ENCODE assay signal across 15 mouse cellular contexts in the genomic region with DNA sequence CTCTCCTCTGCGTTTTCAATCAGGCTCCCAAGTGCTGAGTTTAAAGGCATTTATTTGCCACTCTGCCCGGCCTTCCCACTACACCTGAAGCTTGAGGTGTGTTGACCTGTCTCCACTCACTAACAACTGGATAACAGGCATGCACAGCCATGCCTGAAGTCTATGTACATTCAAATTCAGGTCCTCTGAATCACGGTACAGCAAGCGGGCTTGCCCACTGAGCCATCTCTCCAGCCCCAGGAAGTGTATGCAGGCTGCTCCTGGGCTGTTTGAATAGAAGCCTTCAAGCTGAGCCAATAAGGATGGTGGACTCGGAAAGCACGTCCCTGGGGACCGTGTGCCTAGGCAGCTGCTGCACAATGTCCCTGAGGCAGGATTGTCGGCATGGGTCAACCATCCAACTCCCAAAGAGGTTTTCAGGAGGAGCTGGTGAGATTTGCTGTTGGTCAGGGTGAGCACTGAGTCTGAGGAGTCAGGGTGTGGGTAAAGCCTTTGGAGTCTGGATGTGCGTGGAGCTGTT. TPM values are rescaled to one million over a fixed set of nuclear protein-coding genes. Genes with fewer than 3 reads are reported as not detected.
A peak's percentile ranks its signal among the peaks of the same experiment; 100 is the strongest.
DNase-seq lines count a peak whose midpoint lies in the region; ATAC-seq lines count a peak whose summit lies in the region.
"Had no signal": no experiment of that assay in that cellular context is flagged by ENCODE, and none has a peak within 500 bp of the region (broad histone marks: within the 10 kb centered on the region; RNA-seq: fewer than 3 reads in every experiment).

No protein-coding gene starts in this region.

- no peak overlapping the region for H3K4me3 ChIP-seq in heart, embryonic 16.5 days (ENCODE audit: low read length)
- H3K4me3 ChIP-seq in heart, embryonic 10.5 days: no peak overlapping the region
- 0 out of 2 replicates have a peak overlapping the region, but pooled peaks have one; percentile 6 for H3K4me3 ChIP-seq in liver, embryonic 16.5 days (ENCODE audit: low read depth, low read length)
- H3K4me3 ChIP-seq in liver, embryonic 11.5 days (ENCODE audit: low read depth, low read length): no peak overlapping the region
- no peak overlapping the region for H3K4me3 ChIP-seq in embryonic facial prominence, embryonic 13.5 days
- H3K4me3 ChIP-seq: heart, embryonic 12.5 days; kidney, embryonic 15.5 days; lung, embryonic 15.5 days had no signal

- H3K4me1 ChIP-seq in heart, embryonic 16.5 days (ENCODE audit: control insufficient read depth, insufficient read depth, low read length): peaks cover 43% of the 10 kb centered on the region
- H3K4me1 ChIP-seq in heart, embryonic 10.5 days: peaks cover 48% of the 10 kb centered on the region
- H3K4me1 ChIP-seq in liver, embryonic 16.5 days (ENCODE audit: control insufficient read depth, low read depth, low read length): peaks cover 43% of the 10 kb centered on the region
- peaks cover 22% of the 10 kb centered on the region for H3K4me1 ChIP-seq in liver, embryonic 11.5 days (replicated peaks; ENCODE audit: control insufficient read depth, insufficient read depth, low read length)
- H3K4me1 ChIP-seq in embryonic facial prominence, embryonic 13.5 days: peaks cover 28% of the 10 kb centered on the region

- WGBS in heart, embryonic 16.5 days: 55% methylated on average over 9 of the region's 9 CpGs
- 60% methylated on average over 9 of the region's 9 CpGs for WGBS in heart, embryonic 10.5 days
- 39% methylated on average over 9 of the region's 9 CpGs for WGBS in liver, embryonic 16.5 days (ENCODE audit: insufficient replicate concordance)
- WGBS in liver, embryonic 11.5 days: 56% methylated on average over 9 of the region's 9 CpGs
- WGBS in embryonic facial prominence, embryonic 13.5 days: 50% methylated on average over 9 of the region's 9 CpGs

- H3K27ac ChIP-seq in heart, embryonic 16.5 days (ENCODE audit: low read length): peak overlapping the region; percentile 54
- H3K27ac ChIP-seq in heart, embryonic 10.5 days: no peak overlapping the region
- no peak overlapping the region for H3K27ac ChIP-seq in liver, embryonic 16.5 days (ENCODE audit: low read length)
- H3K27ac ChIP-seq in liver, embryonic 11.5 days (ENCODE audit: low read depth, low read length): no peak overlapping the region
- H3K27ac ChIP-seq in embryonic facial prominence, embryonic 13.5 days: peak overlapping the region; percentile 13; the same call in 1 of the 2 replicates
- H3K27ac ChIP-seq: kidney, embryonic 15.5 days; lung, embryonic 15.5 days had no signal

- H3K4me2 ChIP-seq in heart, embryonic 16.5 days (ENCODE audit: low read depth, low read length): no peak overlapping the region
- H3K4me2 ChIP-seq in liver, embryonic 16.5 days (ENCODE audit: low read depth, low read length): 0 out of 2 replicates have a peak overlapping the region, but pooled peaks have one; percentile 9
- no peak overlapping the region for H3K4me2 ChIP-seq in liver, embryonic 11.5 days
- no peak overlapping the region for H3K4me2 ChIP-seq in embryonic facial prominence, embryonic 13.5 days
- H3K4me2 ChIP-seq: heart, embryonic 12.5 days; kidney, embryonic 15.5 days; lung, embryonic 15.5 days had no signal

- no peak for ATAC-seq in heart, embryonic 16.5 days (replicated peaks; ENCODE audit: extremely low read depth, insufficient read depth, low FRiP score)
- ATAC-seq in liver, embryonic 16.5 days (ENCODE audit: low read depth): no peak
- ATAC-seq in liver, embryonic 11.5 days (replicated peaks; ENCODE audit: low FRiP score): no peak
- no peak for ATAC-seq in embryonic facial prominence, embryonic 13.5 days (ENCODE audit: insufficient number of reproducible peaks, insufficient read depth, low FRiP score, low TSS enrichment, low read depth)
- ATAC-seq: activated CD4-positive, CD25-positive, alpha-beta regulatory T cell, adult 4 months had no signal

- no peaks in the 10 kb centered on the region for H3K36me3 ChIP-seq in heart, embryonic 16.5 days (ENCODE audit: control insufficient read depth, insufficient read depth)
- no peaks in the 10 kb centered on the region for H3K36me3 ChIP-seq in heart, embryonic 10.5 days
- no peaks in the 10 kb centered on the region for H3K36me3 ChIP-seq in liver, embryonic 16.5 days (ENCODE audit: control insufficient read depth, insufficient read depth)
- no peaks in the 10 kb centered on the region for H3K36me3 ChIP-seq in liver, embryonic 11.5 days (ENCODE audit: control insufficient read depth, insufficient read depth, low read length)
- H3K36me3 ChIP-seq in embryonic facial prominence, embryonic 13.5 days: no peaks in the 10 kb centered on the region
- no peaks in the 10 kb centered on the region for H3K36me3 ChIP-seq in splenic B cell, adult 2 months (ENCODE audit: control insufficient read depth, insufficient read depth, low read length, poor library complexity, severe bottlenecking)
- H3K36me3 ChIP-seq: heart, embryonic 12.5 days; kidney, embryonic 15.5 days; lung, embryonic 15.5 days had no signal

- H3K9me3 ChIP-seq in heart, embryonic 16.5 days (replicated peaks; ENCODE audit: control insufficient read depth, low read length): no peaks in the 10 kb centered on the region
- H3K9me3 ChIP-seq in heart, embryonic 10.5 days: no peaks in the 10 kb centered on the region
- H3K9me3 ChIP-seq in liver, embryonic 16.5 days (replicated peaks; ENCODE audit: control insufficient read depth, low read length): no peaks in the 10 kb centered on the region
- no peaks in the 10 kb centered on the region for H3K9me3 ChIP-seq in liver, embryonic 11.5 days (ENCODE audit: control insufficient read depth, low read length)
- no peaks in the 10 kb centered on the region for H3K9me3 ChIP-seq in embryonic facial prominence, embryonic 13.5 days
- H3K9me3 ChIP-seq: heart, embryonic 12.5 days; kidney, embryonic 15.5 days; lung, embryonic 15.5 days; megakaryocyte, embryonic 14.5 days had no signal

- H3K27me3 ChIP-seq in heart, embryonic 16.5 days (ENCODE audit: control insufficient read depth, insufficient read depth, low read length): no peaks in the 10 kb centered on the region
- peaks cover 35% of the 10 kb centered on the region for H3K27me3 ChIP-seq in heart, embryonic 10.5 days (ENCODE audit: insufficient read depth, poor library complexity, severe bottlenecking)
- H3K27me3 ChIP-seq in liver, embryonic 16.5 days (ENCODE audit: control insufficient read depth, insufficient read depth, low read depth, low read length): no peaks in the 10 kb centered on the region
- H3K27me3 ChIP-seq in liver, embryonic 11.5 days (replicated peaks; ENCODE audit: control insufficient read depth, insufficient read depth, low read length): no peaks in the 10 kb centered on the region
- H3K27me3 ChIP-seq in embryonic facial prominence, embryonic 13.5 days: no peaks in the 10 kb centered on the region
- no peaks in the 10 kb centered on the region for H3K27me3 ChIP-seq in splenic B cell, adult 2 months (ENCODE audit: control insufficient read depth, insufficient read depth, low read length, poor library complexity, severe bottlenecking)
- H3K27me3 ChIP-seq: kidney, embryonic 15.5 days; lung, embryonic 15.5 days had no signal

- no peak overlapping the region for H3K9ac ChIP-seq in heart, embryonic 16.5 days (ENCODE audit: low read length)
- no peak overlapping the region for H3K9ac ChIP-seq in liver, embryonic 16.5 days (ENCODE audit: low read depth, low read length)
- no peak overlapping the region for H3K9ac ChIP-seq in liver, embryonic 11.5 days (ENCODE audit: low read depth, low read length)
- peak overlapping the region; percentile 44; the same call in 1 of the 2 replicates for H3K9ac ChIP-seq in embryonic facial prominence, embryonic 13.5 days
- H3K9ac ChIP-seq: heart, embryonic 12.5 days; kidney, embryonic 15.5 days; lung, embryonic 15.5 days had no signal

- no peak for DNase-seq in heart, embryonic 10.5 days (ENCODE audit: low spot score)
- DNase-seq in liver, embryonic 11.5 days (ENCODE audit: low spot score): no peak
- peak; percentile 45 for DNase-seq in splenic B cell, adult 2 months (ENCODE audit: low read depth, low spot score)
- DNase-seq in right cerebral cortex, adult 18-20 months: no peak
- no peak for DNase-seq in cerebellum, adult 9-10 months
- DNase-seq: cerebellum, adult 9-11 months; left cerebral cortex, postnatal 4 days had no signal

RNA-seq across cellular contexts. Expression of a gene that starts 12.3 kb away (rescaled TPM):
- polyA plus RNA-seq in heart, embryonic 16.5 days (2015; fragmentation: Nextera tagmentation; extraction: Ambion mirVana): 0.74 and 0.85 TPM in 2 replicates
- 0.20 and 2.7 TPM in 2 replicates for polyA plus RNA-seq in heart, embryonic 10.5 days (2016; fragmentation: Nextera tagmentation; extraction: Ambion mirVana)
- polyA plus RNA-seq in liver, embryonic 16.5 days (2015; fragmentation: Nextera tagmentation; extraction: Ambion mirVana): 47.3 and 57.9 TPM in 2 replicates
- 15.6 and 17.9 TPM in 2 replicates for polyA plus RNA-seq in liver, embryonic 11.5 days (2014; fragmentation: Nextera tagmentation; extraction: Ambion mirVana)
- polyA plus RNA-seq in embryonic facial prominence, embryonic 13.5 days (2015; fragmentation: Nextera tagmentation; extraction: Ambion mirVana): 0.60 and 1.6 TPM in 2 replicates

RNA-seq across cellular contexts. Expression of a gene that starts 24.9 kb away (rescaled TPM):
- 0.12 and 0.21 TPM in 2 replicates for polyA plus RNA-seq in heart, embryonic 16.5 days (2015; fragmentation: Nextera tagmentation; extraction: Ambion mirVana)
- polyA plus RNA-seq in heart, embryonic 10.5 days (2016; fragmentation: Nextera tagmentation; extraction: Ambion mirVana): 1.9 and 3.4 TPM in 2 replicates
- polyA plus RNA-seq in liver, embryonic 16.5 days (2015; fragmentation: Nextera tagmentation; extraction: Ambion mirVana): 0.04 TPM in 1 of 2 replicates, not detected in the other
- polyA plus RNA-seq in liver, embryonic 11.5 days (2014; fragmentation: Nextera tagmentation; extraction: Ambion mirVana): 0.95 and 1.1 TPM in 2 replicates
- polyA plus RNA-seq in embryonic facial prominence, embryonic 13.5 days (2015; fragmentation: Nextera tagmentation; extraction: Ambion mirVana): 3.8 and 4.2 TPM in 2 replicates
- polyA plus RNA-seq: activated CD4-positive, CD25-positive, alpha-beta regulatory T cell, adult 4 months had no signal

RNA-seq across cellular contexts. Expression of a gene that starts 27.0 kb away (rescaled TPM):
- polyA plus RNA-seq in heart, embryonic 16.5 days (2015; fragmentation: Nextera tagmentation; extraction: Ambion mirVana): 21.4 and 25.5 TPM in 2 replicates
- 15.2 and 17.7 TPM in 2 replicates for polyA plus RNA-seq in heart, embryonic 10.5 days (2016; fragmentation: Nextera tagmentation; extraction: Ambion mirVana)
- polyA plus RNA-seq in liver, embryonic 16.5 days (2015; fragmentation: Nextera tagmentation; extraction: Ambion mirVana): 10.0 and 12.1 TPM in 2 replicates
- 13.7 and 15.0 TPM in 2 replicates for polyA plus RNA-seq in liver, embryonic 11.5 days (2014; fragmentation: Nextera tagmentation; extraction: Ambion mirVana)
- 11.0 and 12.7 TPM in 2 replicates for polyA plus RNA-seq in embryonic facial prominence, embryonic 13.5 days (2015; fragmentation: Nextera tagmentation; extraction: Ambion mirVana)

Comparison
In these comparisons a context has a peak if more than half of its experiments do, and no peak if none do; other contexts are left out.
1. H3K27ac ChIP-seq: peak in heart, embryonic 16.5 days (single experiment) and embryonic facial prominence, embryonic 13.5 days (single experiment); none in heart, embryonic 10.5 days (single experiment), liver, embryonic 16.5 days (single experiment) and liver, embryonic 11.5 days (single experiment).